In the genomic region with DNA sequence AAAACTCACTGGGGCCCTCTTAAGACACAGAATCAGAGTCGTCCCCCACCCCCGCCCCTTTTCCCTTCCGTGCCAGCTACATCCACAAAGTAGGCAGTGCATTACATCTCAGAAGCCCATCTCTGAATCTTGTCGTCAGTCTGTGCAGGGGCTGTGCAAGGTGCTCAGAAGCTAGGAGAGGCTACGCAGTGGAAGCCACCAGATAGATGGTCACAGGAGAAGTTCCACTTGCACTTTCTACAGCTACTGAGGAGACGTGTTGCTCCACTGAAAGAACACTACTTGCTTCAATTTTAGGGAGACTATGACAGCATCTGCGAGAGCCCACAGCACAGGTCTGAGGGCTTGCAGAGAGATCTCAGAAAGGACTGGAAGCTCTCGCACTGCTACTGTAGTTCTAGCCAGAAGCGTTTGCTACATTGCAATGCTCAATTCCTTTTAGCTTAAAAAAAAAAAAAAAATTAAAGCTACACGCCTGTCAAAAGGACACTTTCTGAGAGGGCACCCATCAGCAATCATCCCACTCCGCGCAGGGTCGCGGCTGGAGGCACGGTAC, we compare ENCODE assay signal across 8 mouse cellular contexts. TPM values are rescaled to one million over a fixed set of nuclear protein-coding genes. Genes with fewer than 3 reads are reported as not detected.
DNase-seq lines count a peak whose midpoint lies in the region; ATAC-seq lines count a peak whose summit lies in the region.

No protein-coding gene starts in this region.

- no peak for DNase-seq in cerebellum, adult 11 months
- peak; percentile 28 for DNase-seq in thymus, postnatal 0 days (ENCODE audit: low spot score)
- no peak for DNase-seq in thymus, adult 18-20 months
- peak; percentile 38 for DNase-seq in hindbrain, embryonic 14.5 days (ENCODE audit: low spot score)
- DNase-seq in midbrain, embryonic 11.5 days (ENCODE audit: low spot score, missing footprints) = peak; percentile 91
- DNase-seq in urinary bladder, adult 2 months (ENCODE audit: low spot score) = no peak
- DNase-seq in ovary, postnatal 10 days (ENCODE audit: low spot score) = no peak

- ATAC-seq in cerebellum, adult (ENCODE audit: insufficient number of reproducible peaks, low FRiP score, low TSS enrichment) = 0 out of 2 replicates have a peak, but pooled peaks have one; percentile 2
- peak; percentile 6; the same call in 1 of the 2 replicates for ATAC-seq in hindbrain, embryonic 14.5 days (ENCODE audit: low FRiP score)
- no peak for ATAC-seq in midbrain, embryonic 11.5 days (ENCODE audit: low FRiP score)

- no peaks in the 10 kb centered on the region for H3K27me3 ChIP-seq in hindbrain, embryonic 14.5 days (ENCODE audit: control insufficient read depth, insufficient read depth, low read length)
- no peaks in the 10 kb centered on the region for H3K27me3 ChIP-seq in midbrain, embryonic 11.5 days (ENCODE audit: control insufficient read depth, insufficient read depth, low read length)

- H3K27ac ChIP-seq in hindbrain, embryonic 14.5 days = peak overlapping the region; percentile 78
- H3K27ac ChIP-seq in midbrain, embryonic 11.5 days (ENCODE audit: low read depth, low read length) = peak overlapping the region; percentile 45

- H3K9me3 ChIP-seq in hindbrain, embryonic 14.5 days (ENCODE audit: control insufficient read depth, low read length) = no peaks in the 10 kb centered on the region
- no peaks in the 10 kb centered on the region for H3K9me3 ChIP-seq in midbrain, embryonic 11.5 days (ENCODE audit: control insufficient read depth, low read length)

- H3K9ac ChIP-seq in hindbrain, embryonic 14.5 days = peak overlapping the region; percentile 82
- peak overlapping the region; percentile 85 for H3K9ac ChIP-seq in midbrain, embryonic 11.5 days (ENCODE audit: low read length)

- no peaks in the 10 kb centered on the region for H3K36me3 ChIP-seq in hindbrain, embryonic 14.5 days (replicated peaks; ENCODE audit: control insufficient read depth, insufficient read depth)
- H3K36me3 ChIP-seq in midbrain, embryonic 11.5 days (ENCODE audit: control insufficient read depth, insufficient read depth, low read length) = no peaks in the 10 kb centered on the region

- H3K4me1 ChIP-seq in hindbrain, embryonic 14.5 days (replicated peaks; ENCODE audit: control insufficient read depth, insufficient read depth, low read length) = peaks cover 23% of the 10 kb centered on the region
- peaks cover 5% of the 10 kb centered on the region; the same call in 1 of the 2 replicates for H3K4me1 ChIP-seq in midbrain, embryonic 11.5 days (ENCODE audit: control insufficient read depth, insufficient read depth, low read length)

- peak overlapping the region; percentile 83 for H3K4me3 ChIP-seq in hindbrain, embryonic 14.5 days (replicated peaks; ENCODE audit: low read length)
- peak overlapping the region; percentile 84 for H3K4me3 ChIP-seq in midbrain, embryonic 11.5 days (ENCODE audit: low read depth, low read length)

- whole genome bisulfite sequencing in hindbrain, embryonic 14.5 days = 2% methylated on average over 15 of the region's 15 CpGs
- 2% methylated on average over 15 of the region's 15 CpGs for WGBS in midbrain, embryonic 11.5 days

- peak overlapping the region; percentile 83 for H3K4me2 ChIP-seq in hindbrain, embryonic 14.5 days (replicated peaks)
- peak overlapping the region; percentile 81 for H3K4me2 ChIP-seq in midbrain, embryonic 11.5 days

RNA-seq across cellular contexts. Expression of gene Mpp6, which starts 0.8 kb away (rescaled TPM):
- 50.6 and 51.0 TPM in 2 replicates for polyA plus RNA-seq in thymus, postnatal 0 days (2015; fragmentation: Nextera tagmentation; extraction: Ambion mirVana)
- 64.9 and 65.2 TPM in 2 replicates for polyA plus RNA-seq in hindbrain, embryonic 14.5 days (2014; fragmentation: Nextera tagmentation; extraction: Ambion mirVana)
- 71.7 and 81.6 TPM in 2 replicates for polyA plus RNA-seq in midbrain, embryonic 11.5 days (2014; fragmentation: Nextera tagmentation; extraction: Ambion mirVana)
- polyA plus RNA-seq in urinary bladder, adult 2 months (2012; rRNA removed) = 43.9 and 47.8 TPM in 2 replicates

Comparison
In these comparisons a context has a peak if more than half of its experiments do, and no peak if none do; other contexts are left out.
1. DNase-seq: peak in thymus, postnatal 0 days (single experiment), hindbrain, embryonic 14.5 days (single experiment) and midbrain, embryonic 11.5 days (single experiment); none in cerebellum, adult 11 months (single experiment), thymus, adult 18-20 months (0 of 2), urinary bladder, adult 2 months (single experiment) and ovary, postnatal 10 days (single experiment).